Mouse (Mus musculus): ENCODE results near the gene Cldn24.

Gene Cldn24

GRCm38 (mm10) chr8:47832616-47833015 is 10.7 kb downstream of the Cldn24 start:
- no peak for DNase-seq (ENCODE audit: low spot score in 2 of 2)

GRCm38 (mm10) chr8:47833944-47834343 is 12.0 kb downstream of the Cldn24 start:
- no peak for DNase-seq (ENCODE audit: low spot score in 2 of 2)

GRCm38 (mm10) chr8:47843063-47843462 is 21.1 kb downstream of the Cldn24 start:
- no peak for DNase-seq (ENCODE audit: low spot score in 2 of 2)

GRCm38 (mm10) chr8:47843651-47844050 is 21.7 kb downstream of the Cldn24 start:
- no peak for DNase-seq (ENCODE audit: low spot score in 2 of 2)

- no peak for DNase-seq (ENCODE audit: low spot score in 2 of 2)
Measured at GRCm38 (mm10) chr8:47845956-47846355, 24.0 kb downstream of the Cldn24 start.

GRCm38 (mm10) chr8:47847161-47847560 is 25.2 kb downstream of the Cldn24 start:
- DNase-seq (ENCODE audit: low spot score in 2 of 2), result no peak

GRCm38 (mm10) chr8:47847931-47848330 is 26.0 kb downstream of the Cldn24 start:
- no peak for DNase-seq (ENCODE audit: low spot score in 2 of 2)

GRCm38 (mm10) chr8:47849842-47850241 is 27.9 kb downstream of the Cldn24 start:
- DNase-seq (ENCODE audit: low spot score in 2 of 2), result peak; percentile 7 to 20

GRCm38 (mm10) chr8:47851824-47852502 is 30.0 kb downstream of the Cldn24 start:
- peak; percentile 5 to 21 for DNase-seq (ENCODE audit: low spot score in 2 of 2)

- no peak for DNase-seq (ENCODE audit: low spot score in 2 of 2)
Measured at GRCm38 (mm10) chr8:47852737-47853136, 30.8 kb downstream of the Cldn24 start.

- DNase-seq (ENCODE audit: low spot score in 2 of 2), result no peak
Measured at GRCm38 (mm10) chr8:47853356-47853755, 31.4 kb downstream of the Cldn24 start.

GRCm38 (mm10) chr8:47859259-47859658 is 37.3 kb downstream of the Cldn24 start:
- DNase-seq (ENCODE audit: low spot score in 2 of 2), result no peak

GRCm38 (mm10) chr8:47866568-47866967 is 44.6 kb downstream of the Cldn24 start:
- DNase-seq (ENCODE audit: low spot score in 2 of 2), result no peak

GRCm38 (mm10) chr8:47867067-47867466 is 45.1 kb downstream of the Cldn24 start:
- peak; percentile 45 to 62 for DNase-seq (ENCODE audit: low spot score in 2 of 2)

Measured in natural killer cell, adult 2 months (primary cell).